Mouse (Mus musculus): ENCODE data around the gene Serpini1.
"Not testable (repeated sequence)": the region's sequence is repeated elsewhere in the genome, so short reads cannot be mapped to it uniquely, and the experiment has no call there.

GRCm38 (mm10) chr3:75650416-75651154 is 93.2 kb downstream of the Serpini1 start:
- TF ChIP-seq CTCF (IDR thresholded peaks at IDR 0.05; ENCODE audit: extremely low read depth, insufficient read depth, insufficient read length, insufficient replicate concordance); POLR2A (IDR thresholded peaks at IDR 0.05; ENCODE audit: low read depth, low read length): not testable (repeated sequence)
